Mouse (Mus musculus): ENCODE results near the gene Siah3. TPM values are rescaled to one million over a fixed set of nuclear protein-coding genes. Genes with fewer than 3 reads are reported as not detected.

The Siah3 gene
- total RNA-seq, 1 experiment = not detected

GRCm38 (mm10) chr14:75518899-75519298, 63.1 kb downstream of the Siah3 start:
- in situ Hi-C loops (cut with MboI; ENCODE audit: low sequenced_read_pairs in 2 of 2, unreplicated experiment in 2 of 2) = no loop called here
- Histone ChIP-seq H3K36me3 (ENCODE audit: control insufficient read depth, insufficient read depth, low read length, poor library complexity, severe bottlenecking) (no peaks in the 10 kb centered on the region), H3K4me3 (ENCODE audit: insufficient read depth in 1 of 2, low read depth in 1 of 2, low read length in 2 of 2, poor library complexity in 1 of 2, severe bottlenecking in 1 of 2) (no peak overlapping the region), H3K9ac (ENCODE audit: insufficient read depth, low read depth, low read length, poor library complexity, severe bottlenecking) (no peak overlapping the region), H3K4me1 (ENCODE audit: control insufficient read depth in 2 of 2, insufficient read depth in 2 of 2, low read length in 2 of 2, poor library complexity in 1 of 2) (no peaks in the 10 kb centered on the region), H3K27ac (ENCODE audit: insufficient read depth, low read depth, low read length, poor library complexity, severe bottlenecking) (no peak overlapping the region), H3K9me3 (ENCODE audit: control insufficient read depth, insufficient read depth, low read depth, low read length) (no peaks in the 10 kb centered on the region)
- DNase-seq (ENCODE audit: low read depth, low spot score) = no peak
- TF ChIP-seq CHD2 (IDR thresholded peaks at IDR 0.05; ENCODE audit: low read depth, low read length) = no peak
- no peak for TF ChIP-seq HCFC1 (IDR thresholded peaks at IDR 0.05; ENCODE audit: borderline replicate concordance, insufficient read depth, low read length)
- TF ChIP-seq ZC3H11A (IDR thresholded peaks at IDR 0.05; ENCODE audit: borderline replicate concordance, low read depth, low read length) = no peak
- no peak for TF ChIP-seq MAFK (IDR thresholded peaks at IDR 0.05; ENCODE audit: insufficient read depth, low read depth, low read length)
- TF ChIP-seq ZNF384 (IDR thresholded peaks at IDR 0.05; ENCODE audit: low read depth, low read length) = no peak

- Histone ChIP-seq H3K4me3 (ENCODE audit: insufficient read depth in 1 of 2, low read depth in 1 of 2, low read length in 2 of 2, poor library complexity in 1 of 2, severe bottlenecking in 1 of 2) (no peak overlapping the region), H3K9ac (ENCODE audit: insufficient read depth, low read depth, low read length, poor library complexity, severe bottlenecking) (no peak overlapping the region), H3K9me3 (ENCODE audit: control insufficient read depth, insufficient read depth, low read depth, low read length) (no peaks in the 10 kb centered on the region), H3K4me1 (ENCODE audit: control insufficient read depth in 2 of 2, insufficient read depth in 2 of 2, low read length in 2 of 2, poor library complexity in 1 of 2) (no peaks in the 10 kb centered on the region), H3K36me3 (ENCODE audit: control insufficient read depth, insufficient read depth, low read length, poor library complexity, severe bottlenecking) (no peaks in the 10 kb centered on the region), H3K27ac (ENCODE audit: insufficient read depth, low read depth, low read length, poor library complexity, severe bottlenecking) (no peak overlapping the region)
- TF ChIP-seq ZC3H11A (IDR thresholded peaks at IDR 0.05; ENCODE audit: borderline replicate concordance, low read depth, low read length) = no peak
- TF ChIP-seq MAFK (IDR thresholded peaks at IDR 0.05; ENCODE audit: insufficient read depth, low read depth, low read length) = no peak
- TF ChIP-seq CHD2 (IDR thresholded peaks at IDR 0.05; ENCODE audit: low read depth, low read length) = no peak
- no peak for TF ChIP-seq HCFC1 (IDR thresholded peaks at IDR 0.05; ENCODE audit: borderline replicate concordance, insufficient read depth, low read length)
- no peak for TF ChIP-seq ZNF384 (IDR thresholded peaks at IDR 0.05; ENCODE audit: low read depth, low read length)
- in situ Hi-C loops (cut with MboI; ENCODE audit: low sequenced_read_pairs in 2 of 2, unreplicated experiment in 2 of 2) = no loop called here
- DNase-seq (ENCODE audit: low read depth, low spot score) = no peak
These were observed 63.9 kb downstream of the Siah3 start for GRCm38 (mm10) chr14:75519668-75520067.

GRCm38 (mm10) chr14:75524648-75525047, 68.9 kb downstream of the Siah3 start:
- Histone ChIP-seq H3K4me1 (ENCODE audit: control insufficient read depth in 2 of 2, insufficient read depth in 2 of 2, low read length in 2 of 2, poor library complexity in 1 of 2) (no peaks in the 10 kb centered on the region), H3K4me3 (ENCODE audit: insufficient read depth in 1 of 2, low read depth in 1 of 2, low read length in 2 of 2, poor library complexity in 1 of 2, severe bottlenecking in 1 of 2) (no peak overlapping the region), H3K9ac (ENCODE audit: insufficient read depth, low read depth, low read length, poor library complexity, severe bottlenecking) (no peak overlapping the region), H3K9me3 (ENCODE audit: control insufficient read depth, insufficient read depth, low read depth, low read length) (no peaks in the 10 kb centered on the region), H3K27ac (ENCODE audit: insufficient read depth, low read depth, low read length, poor library complexity, severe bottlenecking) (no peak overlapping the region), H3K36me3 (ENCODE audit: control insufficient read depth, insufficient read depth, low read length, poor library complexity, severe bottlenecking) (no peaks in the 10 kb centered on the region)
- TF ChIP-seq CHD2 (IDR thresholded peaks at IDR 0.05; ENCODE audit: low read depth, low read length) = no peak
- no peak for TF ChIP-seq HCFC1 (IDR thresholded peaks at IDR 0.05; ENCODE audit: borderline replicate concordance, insufficient read depth, low read length)
- in situ Hi-C loops (cut with MboI; ENCODE audit: low sequenced_read_pairs in 2 of 2, unreplicated experiment in 2 of 2) = no loop called here
- DNase-seq (ENCODE audit: low read depth, low spot score) = no peak

- in situ Hi-C loops (cut with MboI; ENCODE audit: low sequenced_read_pairs in 2 of 2, unreplicated experiment in 2 of 2) = no loop called here
- H3K27ac ChIP-seq (ENCODE audit: insufficient read depth, low read depth, low read length, poor library complexity, severe bottlenecking) = no peak overlapping the region
These were observed 69.8 kb downstream of the Siah3 start for GRCm38 (mm10) chr14:75525376-75526145.

More at GRCm38 (mm10) chr14:75525376-75526145, 69.8 kb downstream of the Siah3 start:
- Histone ChIP-seq H3K9ac (ENCODE audit: insufficient read depth, low read depth, low read length, poor library complexity, severe bottlenecking) (no peak overlapping the region), H3K4me1 (ENCODE audit: control insufficient read depth in 2 of 2, insufficient read depth in 2 of 2, low read length in 2 of 2, poor library complexity in 1 of 2) (no peaks in the 10 kb centered on the region), H3K4me3 (ENCODE audit: insufficient read depth in 1 of 2, low read depth in 1 of 2, low read length in 2 of 2, poor library complexity in 1 of 2, severe bottlenecking in 1 of 2) (peak overlapping the region; percentile 22 to 33; a peak in 1 of 4 replicates), H3K9me3 (ENCODE audit: control insufficient read depth, insufficient read depth, low read depth, low read length) (no peaks in the 10 kb centered on the region), H3K36me3 (ENCODE audit: control insufficient read depth, insufficient read depth, low read length, poor library complexity, severe bottlenecking) (no peaks in the 10 kb centered on the region)
- DNase-seq (ENCODE audit: low read depth, low spot score) = no peak
- TF ChIP-seq HCFC1 (IDR thresholded peaks at IDR 0.05; ENCODE audit: borderline replicate concordance, insufficient read depth, low read length) (no peak), ZNF384 (IDR thresholded peaks at IDR 0.05; ENCODE audit: low read depth, low read length) (no peak), MAFK (IDR thresholded peaks at IDR 0.05; ENCODE audit: insufficient read depth, low read depth, low read length) (no peak)

All from ES-E14 (cell line).